Mouse (Mus musculus): ENCODE data around the gene Gsdma. TPM values are rescaled to one million over a fixed set of nuclear protein-coding genes. Genes with fewer than 3 reads are reported as not detected.
A peak's percentile ranks its signal among the peaks of the same experiment; 100 is the strongest.

The Gsdma gene
- polyA plus RNA-seq, 1 experiment from 2014 or later = not detected

DNA sequence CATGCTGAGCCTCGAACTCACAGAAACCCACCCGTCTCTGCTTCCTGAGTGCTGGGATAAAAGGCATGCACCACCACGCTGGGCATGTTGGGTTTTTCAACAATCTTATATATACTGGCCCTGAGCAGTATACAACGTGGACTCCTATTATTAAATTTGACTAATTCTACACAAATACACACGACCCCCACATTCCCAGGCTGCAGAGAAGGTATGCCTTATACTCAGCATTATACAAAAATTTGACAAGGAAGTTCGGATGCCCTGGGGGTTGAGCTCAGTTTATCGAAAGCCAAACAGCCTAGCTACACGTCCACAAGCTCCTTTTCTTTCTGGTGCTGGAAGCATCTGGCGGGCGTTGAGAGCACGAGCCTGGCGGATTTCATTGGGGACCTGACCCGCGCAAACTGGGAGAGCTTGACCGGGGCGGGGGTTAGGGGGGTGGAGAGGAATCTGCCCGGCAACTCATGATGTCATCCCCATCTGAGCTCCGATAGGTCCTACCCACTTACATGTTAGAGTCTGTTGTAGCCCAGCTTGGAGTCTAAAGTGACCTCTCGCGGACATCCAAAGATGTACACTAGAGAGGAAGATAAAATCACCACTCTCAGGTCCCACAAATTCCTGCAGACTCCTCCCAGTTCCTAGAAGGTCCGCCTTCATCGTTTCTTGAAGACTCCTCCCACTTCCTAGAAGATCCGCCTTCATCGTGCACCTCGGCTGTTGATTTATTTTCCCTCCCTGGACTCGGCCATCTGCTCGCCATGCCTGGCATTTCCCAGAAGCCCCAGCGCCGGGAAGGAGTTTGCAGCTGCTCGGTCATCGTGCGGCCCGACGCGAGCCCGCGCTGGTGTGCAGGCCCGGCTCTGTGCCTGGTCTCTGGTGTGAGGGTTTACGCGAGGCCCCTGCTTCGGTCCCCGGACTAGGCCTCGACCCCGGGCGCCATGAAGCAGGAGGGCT lies 17.9 kb downstream of the Gsdma start, which contains the start of gene Psmd3:
TSS of gene Psmd3 (plus strand) at position 769 of the 960 bp plus-strand sequence.
- Histone ChIP-seq H3K9me3 (replicated peaks) (no peaks in the 10 kb centered on the region), H3K27ac (peak within 1 kb of the TSS; percentile 59), H3K4me2 (peak within 1 kb of the TSS; percentile 95), H3K9ac (peak within 1 kb of the TSS; percentile 99), H3K27me3 (no peaks in the 10 kb centered on the region), H3K36me3 (ENCODE audit: poor library complexity, severe bottlenecking) (peaks cover 21% of the 10 kb centered on the region), H3K4me3 (peak within 1 kb of the TSS; percentile 95), H3K4me1 (peaks cover 18% of the 10 kb centered on the region)
- peak; percentile 97 for ATAC-seq
- WGBS = 6% methylated on average over 45 of the region's 45 CpGs

DNA sequence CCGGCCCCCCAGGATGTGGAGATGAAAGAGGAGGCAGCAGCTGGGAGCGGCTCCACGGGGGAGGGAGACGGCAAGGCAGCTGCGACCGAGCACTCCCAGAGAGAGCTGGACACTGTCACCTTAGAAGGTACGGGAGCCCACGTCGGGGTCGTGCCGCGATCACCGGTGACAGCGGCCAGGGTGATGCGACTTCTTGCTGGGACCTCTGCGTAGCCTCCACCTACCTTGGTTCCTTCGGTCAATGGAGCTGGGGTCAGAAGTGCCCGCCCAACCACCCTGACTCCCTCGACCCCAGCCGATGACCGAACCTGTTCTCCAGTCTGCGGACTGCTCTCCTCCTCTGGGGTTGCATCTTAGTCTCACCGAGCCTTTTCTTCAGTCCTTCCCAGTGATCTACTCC lies 18.7 kb downstream of the Gsdma start:
- under 1% methylated on average over 23 of the region's 23 CpGs for WGBS
- peak overlapping the region; percentile 95 for H3K4me3 ChIP-seq
- peak overlapping the region; percentile 99 for H3K9ac ChIP-seq
- peaks cover 18% of the 10 kb centered on the region for H3K4me1 ChIP-seq
- no peaks in the 10 kb centered on the region for H3K27me3 ChIP-seq
- H3K4me2 ChIP-seq = peak overlapping the region; percentile 95
- peaks cover 28% of the 10 kb centered on the region for H3K36me3 ChIP-seq (ENCODE audit: poor library complexity, severe bottlenecking)
- peak; percentile 44 for ATAC-seq
- no peaks in the 10 kb centered on the region for H3K9me3 ChIP-seq (replicated peaks)
- H3K27ac ChIP-seq = peak overlapping the region; percentile 55; the same call in 1 of the 2 replicates

DNA sequence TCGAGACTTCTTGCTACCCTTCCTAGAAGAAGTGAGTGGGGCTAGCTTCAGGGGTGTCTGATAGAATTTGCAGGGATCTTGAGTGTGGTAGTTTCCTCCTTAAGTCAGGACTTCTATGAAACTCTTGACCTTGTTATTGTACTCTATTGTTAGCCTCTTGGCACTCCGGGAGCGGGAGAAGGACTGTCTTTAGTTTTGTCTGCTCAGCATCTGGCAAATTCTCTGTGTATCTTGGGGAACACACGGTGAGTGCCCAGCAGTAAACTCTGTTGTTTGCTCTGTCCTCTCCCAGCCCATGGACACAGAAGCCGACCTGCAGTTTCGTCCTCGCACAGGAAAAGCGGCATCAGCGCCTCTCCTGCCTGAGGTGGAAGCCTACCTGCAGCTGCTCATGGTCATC lies 21.5 kb downstream of the Gsdma start:
- H3K36me3 ChIP-seq (ENCODE audit: poor library complexity, severe bottlenecking) = peaks cover 53% of the 10 kb centered on the region
- peaks cover 18% of the 10 kb centered on the region for H3K4me1 ChIP-seq
- no peak overlapping the region for H3K27ac ChIP-seq
- H3K4me2 ChIP-seq = no peak overlapping the region
- no peaks in the 10 kb centered on the region for H3K9me3 ChIP-seq (replicated peaks)
- H3K27me3 ChIP-seq = no peaks in the 10 kb centered on the region
- no peak for ATAC-seq
- no peak overlapping the region for H3K4me3 ChIP-seq
- 94% methylated on average over 9 of the region's 9 CpGs for WGBS
- H3K9ac ChIP-seq = no peak overlapping the region

DNA sequence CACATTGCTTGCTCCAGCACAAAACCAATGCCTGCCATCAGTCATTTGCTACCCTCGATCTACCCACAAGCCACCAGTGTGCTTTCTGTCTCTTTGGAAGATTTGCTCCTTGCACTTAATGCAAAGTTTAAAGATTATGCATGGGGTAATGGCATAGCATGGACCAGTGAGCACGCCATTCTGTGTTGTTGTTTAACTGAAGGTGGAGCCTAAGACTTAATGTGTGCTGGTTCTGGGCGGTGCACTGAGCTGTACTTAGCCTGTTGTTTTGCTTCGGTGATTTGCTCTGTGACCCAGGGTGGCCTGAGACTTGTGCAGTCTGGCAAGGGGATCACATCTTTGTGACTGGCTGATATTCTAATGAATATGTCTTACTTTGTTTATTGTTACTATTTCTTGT lies 22.8 kb downstream of the Gsdma start:
- Histone ChIP-seq H3K9me3 (replicated peaks) (no peaks in the 10 kb centered on the region), H3K36me3 (ENCODE audit: poor library complexity, severe bottlenecking) (peaks cover 66% of the 10 kb centered on the region), H3K4me2 (no peak overlapping the region), H3K4me1 (peaks cover 14% of the 10 kb centered on the region), H3K4me3 (no peak overlapping the region), H3K27me3 (no peaks in the 10 kb centered on the region), H3K9ac (no peak overlapping the region), H3K27ac (no peak overlapping the region)
- 91% methylated on average over 4 of the region's 4 CpGs for WGBS
- no peak for ATAC-seq

DNA sequence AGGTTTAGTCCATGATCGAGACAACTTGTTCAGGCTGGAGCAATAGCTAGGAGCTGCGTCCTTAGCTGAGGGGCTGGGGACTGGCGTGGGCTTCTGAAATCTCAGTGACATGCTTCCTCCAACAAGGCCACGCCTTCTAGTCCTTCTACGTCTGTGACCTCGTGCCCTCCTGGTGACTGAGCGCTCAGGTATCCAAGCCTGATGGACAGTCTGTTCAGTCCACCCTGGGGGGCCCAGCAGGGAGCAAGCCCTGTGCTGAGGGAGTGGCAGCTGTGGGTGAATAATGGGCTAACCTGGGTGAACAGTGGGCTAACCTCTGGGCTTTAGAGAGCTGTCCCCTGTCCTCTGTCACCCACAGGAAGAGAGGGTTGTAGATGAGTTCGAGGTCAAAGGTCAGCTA lies 23.9 kb downstream of the Gsdma start:
- Histone ChIP-seq H3K9me3 (replicated peaks) (no peaks in the 10 kb centered on the region), H3K27ac (no peak overlapping the region), H3K4me2 (no peak overlapping the region), H3K36me3 (ENCODE audit: poor library complexity, severe bottlenecking) (peaks cover 77% of the 10 kb centered on the region), H3K27me3 (no peaks in the 10 kb centered on the region), H3K4me3 (no peak overlapping the region), H3K9ac (no peak overlapping the region), H3K4me1 (peaks cover 13% of the 10 kb centered on the region)
- no peak for ATAC-seq
- WGBS = 92% methylated on average over 8 of the region's 8 CpGs

DNA sequence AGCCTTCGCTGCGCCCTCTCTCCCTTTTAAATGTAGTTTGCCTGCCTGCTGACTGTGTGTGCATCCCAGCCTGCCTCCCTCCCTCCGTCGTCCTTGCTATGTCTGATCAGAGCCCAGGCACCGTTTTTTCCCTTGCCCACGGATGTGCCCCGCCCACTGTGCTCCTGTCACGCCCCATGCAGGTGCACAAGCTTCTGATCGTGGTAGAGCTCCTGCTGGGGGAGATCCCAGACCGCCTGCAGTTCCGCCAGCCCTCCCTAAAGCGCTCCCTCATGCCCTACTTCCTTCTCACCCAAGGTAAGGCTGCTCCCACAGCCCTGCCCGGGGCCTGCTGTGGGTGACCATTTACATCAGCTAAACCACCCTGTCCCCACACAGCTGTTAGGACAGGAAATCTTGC lies 29.1 kb downstream of the Gsdma start:
- no peak overlapping the region for H3K27ac ChIP-seq
- no peak overlapping the region for H3K9ac ChIP-seq
- WGBS = 83% methylated on average over 13 of the region's 13 CpGs
- H3K9me3 ChIP-seq (replicated peaks) = no peaks in the 10 kb centered on the region
- no peaks in the 10 kb centered on the region for H3K27me3 ChIP-seq
- no peaks in the 10 kb centered on the region for H3K4me1 ChIP-seq
- no peak overlapping the region for H3K4me2 ChIP-seq
- H3K4me3 ChIP-seq = no peak overlapping the region
- ATAC-seq = no peak
- H3K36me3 ChIP-seq (ENCODE audit: poor library complexity, severe bottlenecking) = peaks cover 83% of the 10 kb centered on the region

DNA sequence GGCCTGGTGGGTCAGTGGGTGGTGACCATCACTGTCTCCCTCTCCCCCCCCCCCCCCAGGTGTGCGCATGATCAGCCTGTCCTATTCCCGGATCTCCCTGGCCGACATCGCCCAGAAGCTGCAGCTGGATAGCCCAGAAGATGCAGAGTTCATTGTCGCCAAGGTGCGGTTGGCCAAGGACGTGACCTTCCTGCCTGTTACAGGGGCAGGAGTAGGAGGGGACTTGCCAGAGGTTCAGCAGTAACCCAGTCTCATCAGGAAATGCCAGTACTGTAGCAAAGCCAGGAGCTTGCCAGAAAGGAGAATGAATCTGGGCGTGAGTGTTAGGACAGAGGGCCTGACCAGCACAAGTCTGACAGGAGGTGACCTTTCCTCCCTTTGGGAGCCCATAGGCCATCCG lies 29.6 kb downstream of the Gsdma start:
- Histone ChIP-seq H3K9ac (no peak overlapping the region), H3K36me3 (ENCODE audit: poor library complexity, severe bottlenecking) (peaks cover 79% of the 10 kb centered on the region), H3K4me1 (no peaks in the 10 kb centered on the region), H3K27ac (no peak overlapping the region), H3K27me3 (no peaks in the 10 kb centered on the region), H3K9me3 (replicated peaks) (no peaks in the 10 kb centered on the region), H3K4me3 (no peak overlapping the region), H3K4me2 (no peak overlapping the region)
- no peak for ATAC-seq
- WGBS = 96% methylated on average over 9 of the region's 9 CpGs

DNA sequence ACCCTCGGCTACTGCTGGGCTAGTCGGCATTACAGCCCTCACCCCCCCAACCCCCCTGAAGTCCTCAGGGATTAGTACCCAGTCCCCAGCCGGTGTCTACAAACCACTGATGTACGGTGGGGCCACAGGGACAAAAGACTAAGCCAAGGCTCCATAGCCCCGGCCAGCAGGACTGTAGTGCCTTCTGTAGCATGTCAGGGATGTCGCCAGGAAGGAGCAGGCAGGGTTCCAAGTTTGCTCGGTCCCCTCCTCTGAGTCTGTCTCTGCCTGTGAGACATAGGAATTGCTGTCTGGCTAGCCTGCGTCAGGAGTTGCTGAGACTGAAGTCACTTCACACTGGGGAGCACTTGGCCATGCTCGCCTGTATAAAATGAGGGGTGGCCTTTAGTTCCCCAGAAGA lies 30.1 kb downstream of the Gsdma start:
- Histone ChIP-seq H3K9me3 (replicated peaks) (no peaks in the 10 kb centered on the region), H3K9ac (no peak overlapping the region), H3K27me3 (no peaks in the 10 kb centered on the region), H3K4me3 (no peak overlapping the region), H3K4me1 (no peaks in the 10 kb centered on the region), H3K4me2 (no peak overlapping the region), H3K36me3 (ENCODE audit: poor library complexity, severe bottlenecking) (peaks cover 76% of the 10 kb centered on the region), H3K27ac (no peak overlapping the region)
- no peak for ATAC-seq
- WGBS = 84% methylated on average over 9 of the region's 9 CpGs

DNA sequence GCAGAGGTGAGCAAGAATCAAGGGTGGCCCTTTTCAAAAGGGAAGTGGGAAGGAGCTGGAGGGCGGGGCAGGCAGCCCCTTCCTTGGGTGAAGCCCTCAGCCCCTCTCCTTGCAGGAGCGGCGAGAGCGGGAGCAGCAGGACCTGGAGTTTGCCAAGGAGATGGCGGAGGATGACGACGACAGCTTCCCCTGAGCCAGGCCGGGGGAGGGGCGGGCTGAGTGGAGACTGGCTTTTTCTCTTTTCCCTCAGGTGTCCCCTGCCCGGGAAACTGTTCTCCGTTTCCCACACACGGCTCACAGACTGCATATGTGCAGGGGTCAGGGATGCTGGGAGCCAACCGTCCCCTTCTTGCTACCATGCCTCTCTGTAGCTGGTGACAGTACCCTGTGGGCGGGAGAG lies 31.3 kb downstream of the Gsdma start:
- H3K9ac ChIP-seq = no peak overlapping the region; the same call in 1 of the 2 replicates
- H3K4me3 ChIP-seq = no peak overlapping the region
- no peak overlapping the region for H3K4me2 ChIP-seq
- 71% methylated on average over 14 of the region's 14 CpGs for WGBS
- H3K4me1 ChIP-seq = no peaks in the 10 kb centered on the region
- peaks cover 65% of the 10 kb centered on the region for H3K36me3 ChIP-seq (ENCODE audit: poor library complexity, severe bottlenecking)
- no peak for ATAC-seq
- no peak overlapping the region for H3K27ac ChIP-seq
- no peaks in the 10 kb centered on the region for H3K27me3 ChIP-seq
- no peaks in the 10 kb centered on the region for H3K9me3 ChIP-seq (replicated peaks)

DNA sequence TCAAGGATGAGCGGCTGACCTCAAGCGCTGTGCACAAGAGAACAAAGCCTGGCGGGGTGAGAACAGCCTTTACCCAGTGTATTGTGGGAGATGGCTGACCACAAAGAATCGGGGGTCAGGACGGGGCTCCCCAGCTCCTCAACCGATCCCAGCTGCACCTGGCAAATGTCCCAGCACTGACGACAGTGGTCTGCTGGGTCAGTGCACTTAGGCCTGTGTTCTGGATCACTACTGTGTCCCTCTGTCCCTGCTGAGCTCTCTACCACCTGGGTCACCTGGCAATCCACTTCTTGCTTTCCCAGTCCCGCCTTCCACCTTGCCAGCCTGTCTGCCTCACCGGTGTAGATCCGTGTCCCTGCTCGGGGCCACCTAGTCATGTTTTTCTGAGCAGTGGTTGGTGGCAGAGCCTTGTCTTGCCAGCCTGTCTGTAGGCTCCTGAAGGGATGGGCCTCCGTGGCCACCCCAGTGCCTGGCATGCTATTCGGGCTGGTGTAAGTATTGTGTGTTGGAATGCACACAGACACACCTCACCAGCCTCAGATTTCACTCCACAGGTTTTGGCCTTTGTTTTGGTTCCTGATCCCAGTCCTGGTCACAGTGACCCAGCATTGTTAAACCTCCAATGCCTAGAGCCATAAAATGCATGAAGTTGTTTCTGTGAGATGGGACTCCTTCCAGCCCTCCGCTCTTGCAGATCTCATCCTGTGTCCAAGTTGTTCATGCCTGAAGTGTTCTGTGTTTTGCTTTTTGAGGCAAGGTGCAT lies 32.5 kb downstream of the Gsdma start:
- H3K4me3 ChIP-seq = no peak overlapping the region
- H3K27ac ChIP-seq = no peak overlapping the region
- peaks cover 52% of the 10 kb centered on the region for H3K36me3 ChIP-seq (ENCODE audit: poor library complexity, severe bottlenecking)
- no peaks in the 10 kb centered on the region for H3K4me1 ChIP-seq
- no peaks in the 10 kb centered on the region for H3K27me3 ChIP-seq
- H3K4me2 ChIP-seq = no peak overlapping the region
- ATAC-seq = no peak
- no peak overlapping the region for H3K9ac ChIP-seq
- no peaks in the 10 kb centered on the region for H3K9me3 ChIP-seq (replicated peaks)
- 91% methylated on average over 14 of the region's 14 CpGs for WGBS

DNA sequence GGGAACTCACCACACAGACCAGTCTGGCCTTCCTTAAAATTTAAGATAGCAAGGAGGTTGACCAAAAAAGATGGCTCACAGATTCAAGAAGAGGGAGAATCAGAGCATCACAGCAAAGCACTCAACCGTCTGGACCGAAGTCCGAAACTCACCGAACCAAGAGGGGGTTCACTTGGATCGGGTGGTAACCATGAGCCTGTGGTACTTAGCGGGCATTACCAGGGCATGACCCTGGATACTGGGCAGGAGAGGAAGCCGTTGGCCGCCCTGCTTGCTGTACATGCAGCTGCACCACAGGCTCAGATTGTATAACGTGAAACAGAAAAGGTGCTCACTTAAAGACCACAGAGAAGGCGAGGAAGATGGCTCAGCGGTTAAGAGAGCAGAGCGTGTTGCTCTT lies 33.1 kb downstream of the Gsdma start:
- H3K27me3 ChIP-seq = no peaks in the 10 kb centered on the region

More for the DNA sequence above, 33.1 kb downstream of the Gsdma start:
- Histone ChIP-seq H3K9ac (no peak overlapping the region), H3K9me3 (replicated peaks) (no peaks in the 10 kb centered on the region), H3K4me2 (no peak overlapping the region), H3K4me3 (no peak overlapping the region), H3K27ac (no peak overlapping the region), H3K4me1 (0 out of 2 replicates have a peak, but pooled peaks cover under 1% of the 10 kb centered on the region), H3K36me3 (ENCODE audit: poor library complexity, severe bottlenecking) (peaks cover 47% of the 10 kb centered on the region)
- ATAC-seq = no peak
- 91% methylated on average over 12 of the region's 12 CpGs for WGBS
